Mouse (Mus musculus): ENCODE data around the gene Hs6st2. TPM values are rescaled to one million over a fixed set of nuclear protein-coding genes. Genes with fewer than 3 reads are reported as not detected.

Hs6st2 gene
- polyA plus RNA-seq, 1 experiment: 1.5 TPM

GRCm38 (mm10) chrX:51372477-51373239 is 309.0 kb downstream of the Hs6st2 start:
- TF ChIP-seq POLR2A (IDR thresholded peaks at IDR 0.05; ENCODE audit: low read depth, low read length) (no peak), CTCF (conservative IDR thresholded peaks at IDR 0.05; ENCODE audit: insufficient read depth, insufficient read length, low read depth, low read length) (peak; percentile 43; the same call in 1 of the 2 replicates)
- Histone ChIP-seq H3K4me3 (ENCODE audit: insufficient read depth, low read depth, low read length) (no peak overlapping the region), H3K27ac (ENCODE audit: insufficient read depth, low read depth, low read length) (no peak overlapping the region), H3K27me3 (replicated peaks; ENCODE audit: control insufficient read depth, insufficient read depth, low read length) (no peaks in the 10 kb centered on the region), H3K36me3 (ENCODE audit: control insufficient read depth, insufficient read depth, low read length) (no peaks in the 10 kb centered on the region), H3K4me1 (ENCODE audit: control insufficient read depth, insufficient read depth, low read length) (no peaks in the 10 kb centered on the region)
- 33% methylated on average over 5 of the region's 5 CpGs for WGBS
- DNase-seq: no peak

GRCm38 (mm10) chrX:51349682-51350081 is 332.0 kb downstream of the Hs6st2 start:
- no peak for TF ChIP-seq POLR2A (IDR thresholded peaks at IDR 0.05; ENCODE audit: low read depth, low read length)
- no peak for TF ChIP-seq CTCF (conservative IDR thresholded peaks at IDR 0.05; ENCODE audit: insufficient read depth, insufficient read length, low read depth, low read length)
- DNase-seq: no peak
- H3K27ac ChIP-seq (ENCODE audit: insufficient read depth, low read depth, low read length): no peak overlapping the region
- WGBS: 100% methylated on average over 1 of the region's 1 CpGs
- H3K36me3 ChIP-seq (ENCODE audit: control insufficient read depth, insufficient read depth, low read length): no peaks in the 10 kb centered on the region
- H3K27me3 ChIP-seq (replicated peaks; ENCODE audit: control insufficient read depth, insufficient read depth, low read length): no peaks in the 10 kb centered on the region
- no peak overlapping the region for H3K4me3 ChIP-seq (ENCODE audit: insufficient read depth, low read depth, low read length)
- H3K4me1 ChIP-seq (ENCODE audit: control insufficient read depth, insufficient read depth, low read length): no peaks in the 10 kb centered on the region

- H3K4me1 ChIP-seq (ENCODE audit: control insufficient read depth, insufficient read depth, low read length): no peaks in the 10 kb centered on the region
- 70% methylated on average over 3 of the region's 3 CpGs for WGBS
- no peak for TF ChIP-seq POLR2A (IDR thresholded peaks at IDR 0.05; ENCODE audit: low read depth, low read length)
- no peak for TF ChIP-seq CTCF (conservative IDR thresholded peaks at IDR 0.05; ENCODE audit: insufficient read depth, insufficient read length, low read depth, low read length)
- DNase-seq: no peak
- H3K36me3 ChIP-seq (ENCODE audit: control insufficient read depth, insufficient read depth, low read length): no peaks in the 10 kb centered on the region
- H3K27ac ChIP-seq (ENCODE audit: insufficient read depth, low read depth, low read length): no peak overlapping the region
- H3K27me3 ChIP-seq (replicated peaks; ENCODE audit: control insufficient read depth, insufficient read depth, low read length): no peaks in the 10 kb centered on the region
- H3K4me3 ChIP-seq (ENCODE audit: insufficient read depth, low read depth, low read length): no peak overlapping the region
Observed at GRCm38 (mm10) chrX:51343595-51343994, 338.1 kb downstream of the Hs6st2 start.

Other genes starting within 250 kb of the Hs6st2 start
- not detected in 2 replicates for gene Usp26, start 119.4 kb upstream of the Hs6st2 start, polyA plus RNA-seq (2012; rRNA removed)

Data from kidney, adult 2 months (tissue).